Mouse (Mus musculus): ENCODE results near the gene Ifi206. TPM values are rescaled to one million over a fixed set of nuclear protein-coding genes. Genes with fewer than 3 reads are reported as not detected.

Ifi206 gene
- total RNA-seq, 1 experiment from 2014 or later = 4.2 TPM

DNA sequence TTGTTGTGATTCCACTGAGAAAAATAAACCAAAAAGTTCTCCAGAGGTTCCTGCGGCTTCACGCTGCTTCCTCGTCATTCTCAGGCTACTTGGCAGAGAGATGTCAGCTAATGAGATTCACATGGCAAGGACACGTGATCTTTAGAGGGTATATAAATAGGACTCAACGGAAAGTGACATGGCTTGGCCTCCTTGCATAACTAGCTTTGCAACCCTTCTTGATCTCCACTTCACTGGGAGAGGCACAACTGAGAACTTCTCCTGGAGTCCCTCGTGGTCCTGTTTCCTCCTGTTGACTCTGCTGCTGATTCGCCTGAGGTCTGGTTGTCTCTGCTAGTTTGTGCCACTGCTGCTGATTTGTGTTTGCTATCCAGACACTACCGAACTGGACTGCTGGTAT, 63.5 kb downstream of the Ifi206 start:
- peak; percentile 72 for ATAC-seq (replicated peaks; ENCODE audit: insufficient number of reproducible peaks, low FRiP score, low TSS enrichment, poor library complexity, severe bottlenecking)

DNA sequence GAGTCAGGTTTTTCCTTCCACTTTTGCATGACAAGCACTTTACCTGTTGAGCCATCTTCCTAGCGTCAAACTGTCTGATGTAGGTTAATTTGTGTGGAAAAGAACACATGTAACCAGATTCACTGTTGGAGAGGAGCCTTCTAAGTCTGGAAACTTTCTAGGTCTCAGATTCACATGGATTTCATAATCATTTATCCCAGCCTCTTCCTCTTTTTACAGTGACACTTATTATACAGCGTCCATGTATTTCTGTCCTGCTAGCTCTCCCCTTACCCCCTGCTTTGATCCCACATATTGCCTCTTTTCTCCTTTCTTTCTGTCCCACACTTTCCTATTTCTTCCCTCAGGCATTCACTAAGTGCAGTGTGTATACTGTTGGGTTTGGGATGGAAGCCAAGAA, 64.5 kb downstream of the Ifi206 start:
- no peak for ATAC-seq (replicated peaks; ENCODE audit: insufficient number of reproducible peaks, low FRiP score, low TSS enrichment, poor library complexity, severe bottlenecking)

DNA sequence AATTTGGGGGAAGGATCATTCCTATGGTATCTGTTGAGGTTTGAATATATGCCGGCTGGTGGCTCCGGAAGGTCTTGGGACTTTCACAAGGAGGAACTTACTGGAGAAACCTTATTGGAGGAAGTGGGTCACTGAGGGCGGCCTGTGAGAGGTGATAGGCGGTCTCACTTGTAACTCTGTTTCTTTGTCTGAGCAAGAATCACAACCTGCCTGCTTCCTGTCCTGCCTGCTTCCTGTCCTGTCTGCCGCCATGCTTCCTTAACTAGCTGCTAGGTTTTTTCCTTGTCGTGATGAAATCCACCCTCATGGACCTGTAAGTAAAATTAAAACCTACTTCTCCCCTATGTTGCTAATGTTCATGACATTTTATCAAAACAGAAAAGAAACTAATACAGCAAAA, 70.5 kb downstream of the Ifi206 start:
- ATAC-seq (replicated peaks; ENCODE audit: insufficient number of reproducible peaks, low FRiP score, low TSS enrichment, poor library complexity, severe bottlenecking) = peak; percentile 92

DNA sequence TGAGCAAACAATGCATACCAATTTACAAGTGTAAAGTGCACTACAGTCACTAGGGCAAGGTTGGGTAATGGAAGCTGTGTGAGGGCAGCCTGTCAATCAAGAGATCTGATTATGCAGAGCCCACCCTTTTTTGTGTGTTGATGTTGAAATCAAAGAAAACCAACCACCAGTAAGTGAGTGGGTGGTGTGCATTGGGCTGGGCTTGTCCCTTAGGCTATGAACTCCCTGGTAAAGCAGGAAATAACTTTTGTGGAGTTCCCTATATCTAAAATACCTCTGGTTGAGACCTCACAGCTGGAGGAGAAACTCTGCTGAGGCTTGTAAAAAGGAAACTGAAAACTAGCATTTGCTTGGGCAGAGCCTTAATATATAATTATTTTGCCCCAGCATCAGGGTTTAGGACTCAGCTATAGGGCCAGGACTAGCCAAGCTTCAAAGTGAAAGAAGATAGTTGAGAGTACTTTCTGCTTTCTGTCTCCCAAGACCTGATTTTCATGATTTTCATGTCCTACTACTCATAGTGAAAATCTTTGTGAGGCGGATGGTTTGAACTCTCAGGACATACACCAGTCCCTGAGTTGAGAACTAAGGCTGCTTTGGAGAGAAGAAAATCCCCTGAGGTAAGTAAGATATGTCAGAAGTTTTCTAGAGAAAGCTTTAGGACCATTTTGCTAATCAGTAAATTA, 71.8 kb downstream of the Ifi206 start:
- peak; percentile 90 for ATAC-seq (replicated peaks; ENCODE audit: insufficient number of reproducible peaks, low FRiP score, low TSS enrichment, poor library complexity, severe bottlenecking)

DNA sequence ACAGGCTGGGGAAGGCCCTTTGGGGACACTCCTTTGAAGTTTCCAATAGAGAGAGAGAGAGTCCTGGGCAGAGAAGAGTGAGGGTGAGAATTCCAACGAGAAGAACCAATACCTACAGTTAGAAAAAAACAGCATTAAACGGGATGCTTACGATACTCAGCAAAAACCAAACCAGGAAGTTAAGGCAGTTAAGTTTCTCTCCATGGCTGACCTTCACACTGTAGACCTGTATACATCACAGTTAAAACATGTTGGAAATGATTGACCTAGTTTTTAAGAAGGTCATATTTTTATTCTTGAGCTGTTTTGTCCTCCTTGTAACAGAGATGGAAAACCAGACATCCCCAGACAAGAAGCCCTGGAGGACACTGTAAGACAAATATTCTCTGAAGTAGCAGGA, 72.3 kb downstream of the Ifi206 start:
- no peak for ATAC-seq (replicated peaks; ENCODE audit: insufficient number of reproducible peaks, low FRiP score, low TSS enrichment, poor library complexity, severe bottlenecking)

Other genes starting within 250 kb of the Ifi206 start
- gene Olfr418, start 225.0 kb downstream of the Ifi206 start, total RNA-seq (2017) = not detected in 3 replicates
- gene Mptx2, start 213.3 kb downstream of the Ifi206 start, total RNA-seq (2017) = not detected in 3 replicates
- gene Ackr1, start 157.3 kb downstream of the Ifi206 start, total RNA-seq (2017) = not detected in 3 replicates
- 140 to 167 TPM (median 156 TPM) in 3 replicates for gene Aim2, start 140.2 kb downstream of the Ifi206 start, total RNA-seq (2017)
- gene Cadm3, start 123.3 kb downstream of the Ifi206 start, total RNA-seq (2017) = 3.2 to 9.0 TPM (median 6.9 TPM) in 3 replicates
- gene Ifi214, start 44.9 kb upstream of the Ifi206 start, total RNA-seq (2017) = 8.1 to 25.5 TPM (median 8.2 TPM) in 3 replicates
- gene Ifi213, start 108.2 kb upstream of the Ifi206 start, total RNA-seq (2017) = 33.0 to 48.3 TPM (median 33.3 TPM) in 3 replicates
- 126 to 221 TPM (median 147 TPM) in 3 replicates for gene Ifi209, start 139.9 kb upstream of the Ifi206 start, total RNA-seq (2017)
- 5.0 to 30.4 TPM (median 5.0 TPM) in 3 replicates for gene Ifi208, start 182.6 kb upstream of the Ifi206 start, total RNA-seq (2017)

Measured in monocyte, adult 5-6 weeks (primary cell).